Mouse (Mus musculus) embryonic fibroblast, embryonic 13.5 days (primary cell): ENCODE data around the gene Mapre3. TPM values are rescaled to one million over a fixed set of nuclear protein-coding genes. Genes with fewer than 3 reads are reported as not detected.

Source experiments
- H3K27ac ChIP-seq: 2 replicates; pipeline ENCODE4 v1.5.1; 2012; ENCODE audit warnings: low read length, control low read depth, inconsistent platforms; ENCODE audit not compliant: insufficient read depth
- H3K4me1 ChIP-seq: 2 replicates; pipeline ENCODE4 v1.6.1; 2011; ENCODE audit warnings: low read length; ENCODE audit not compliant: control insufficient read depth, insufficient read depth
- H3K4me3 ChIP-seq: 2 replicates; pipeline ENCODE4 v1.5.1; 2011; ENCODE audit warnings: mild to moderate bottlenecking, control low read depth, low read length; ENCODE audit not compliant: insufficient read depth
- CTCF ChIP-seq: IDR thresholded peaks from 2 replicates; pipeline ENCODE4 v1.5.1; 2011; ENCODE audit warnings: mild to moderate bottlenecking, control low read depth, low read length, moderate library complexity, borderline replicate concordance; ENCODE audit not compliant: insufficient read depth
- POLR2A ChIP-seq: IDR thresholded peaks from 2 replicates; pipeline ENCODE4 v1.6.1; 2011; ENCODE audit warnings: low read depth, mild to moderate bottlenecking, control low read depth, low read length, moderate library complexity
- polyA plus RNA-seq: library from polyadenylated mRNA; stranded (reverse); fragments of >200 nt; gene quantifications from 2 replicates; pipeline ENCODE4 v1.2.4, GENCODE M21; 2011; ENCODE audit warnings: low read depth; ENCODE audit not compliant: missing spikeins, insufficient read length

The Mapre3 gene
- polyA plus RNA-seq, 1 experiment: 26.8 TPM

GRCm38 (mm10) chr5:30855674-30856073 is 41.2 kb downstream of the Mapre3 start:
- no peak for TF ChIP-seq POLR2A
- no peak for TF ChIP-seq CTCF
- peaks cover 13% of the 10 kb centered on the region for H3K4me1 ChIP-seq
- no peak overlapping the region for H3K4me3 ChIP-seq
- no peak overlapping the region for H3K27ac ChIP-seq

- Histone ChIP-seq H3K4me3 (no peak overlapping the region), H3K27ac (no peak overlapping the region), H3K4me1 (peaks cover 9% of the 10 kb centered on the region; the same call in 1 of the 2 replicates)
- TF ChIP-seq POLR2A (no peak), CTCF (no peak)
These were observed 41.7 kb downstream of the Mapre3 start for GRCm38 (mm10) chr5:30856124-30856523.

- no peak for TF ChIP-seq POLR2A
- no peak for TF ChIP-seq CTCF
- H3K4me1 ChIP-seq: no peaks in the 10 kb centered on the region
These were observed 49.4 kb downstream of the Mapre3 start for GRCm38 (mm10) chr5:30863852-30864251.

GRCm38 (mm10) chr5:30864322-30864721 is 49.9 kb downstream of the Mapre3 start:
- Histone ChIP-seq H3K4me3 (no peak overlapping the region), H3K27ac (no peak overlapping the region), H3K4me1 (no peaks in the 10 kb centered on the region)
- TF ChIP-seq CTCF (no peak), POLR2A (no peak)

More at GRCm38 (mm10) chr5:30863852-30864251, 49.4 kb downstream of the Mapre3 start:
- Histone ChIP-seq H3K27ac (no peak overlapping the region), H3K4me3 (no peak overlapping the region)

- TF ChIP-seq POLR2A (no peak), CTCF (no peak)
- H3K4me3 ChIP-seq: no peak overlapping the region
- H3K4me1 ChIP-seq: no peaks in the 10 kb centered on the region
- H3K27ac ChIP-seq: no peak overlapping the region
These were observed 52.4 kb downstream of the Mapre3 start for GRCm38 (mm10) chr5:30866871-30867270.

GRCm38 (mm10) chr5:30867712-30868111 is 53.3 kb downstream of the Mapre3 start, which contains the start of gene Tmem214:
Gene Tmem214 (plus strand): TSS chr5:30868012.
- no peak within 1 kb of the TSS for H3K27ac ChIP-seq
- H3K4me1 ChIP-seq: no peaks in the 10 kb centered on the region
- TF ChIP-seq POLR2A (no peak), CTCF (no peak)
- no peak within 1 kb of the TSS for H3K4me3 ChIP-seq

- H3K4me1 ChIP-seq: no peaks in the 10 kb centered on the region
- H3K4me3 ChIP-seq: peak overlapping the region; percentile 6; the same call in 1 of the 2 replicates
- TF ChIP-seq CTCF (no peak), POLR2A (no peak)
- H3K27ac ChIP-seq: no peak overlapping the region; the same call in 1 of the 2 replicates
These were observed 54.5 kb downstream of the Mapre3 start for GRCm38 (mm10) chr5:30868981-30869380.

- TF ChIP-seq POLR2A (peak; percentile 85), CTCF (no peak)
- H3K4me1 ChIP-seq: no peaks in the 10 kb centered on the region
- H3K27ac ChIP-seq: no peak overlapping the region; the same call in 1 of the 2 replicates
- H3K4me3 ChIP-seq: peak overlapping the region; percentile 99
These were observed 55.1 kb downstream of the Mapre3 start for GRCm38 (mm10) chr5:30869405-30870130.

GRCm38 (mm10) chr5:30870131-30870406 is 55.6 kb downstream of the Mapre3 start:
- TF ChIP-seq CTCF (no peak), POLR2A (no peak)
- Histone ChIP-seq H3K4me3 (peak overlapping the region; percentile 99), H3K27ac (no peak overlapping the region), H3K4me1 (no peaks in the 10 kb centered on the region)

GRCm38 (mm10) chr5:30872574-30872973 is 58.1 kb downstream of the Mapre3 start:
- no peak overlapping the region for H3K27ac ChIP-seq
- TF ChIP-seq CTCF: no peak
- no peak for TF ChIP-seq POLR2A
- no peak overlapping the region for H3K4me3 ChIP-seq
- no peaks in the 10 kb centered on the region for H3K4me1 ChIP-seq
